ENCODE assay signal across 14 mouse cellular contexts in genomic region chr6:92609078-92609477, GRCm38 (mm10).
DNase-seq lines count a peak whose midpoint lies in the region; ATAC-seq and TF ChIP-seq lines count a peak whose summit lies in the region.
"Had no signal": no experiment of that assay in that cellular context is flagged by ENCODE, and none has a peak within 500 bp of the region (broad histone marks: within the 10 kb centered on the region; RNA-seq: fewer than 3 reads in every experiment).

No protein-coding gene starts in this region.

- DNase-seq in frontal cortex, postnatal 14 days (ENCODE audit: low spot score in 2 of 2) = no peak
- DNase-seq in kidney, postnatal 0 days (ENCODE audit: low spot score) = no peak
- no peak for DNase-seq in kidney, adult 2 months
- no peak for DNase-seq in cerebellum, postnatal 36 days
- DNase-seq in ovary, adult 18-20 months (ENCODE audit: low spot score) = no peak
- DNase-seq: cerebellum, adult 11 months; kidney, postnatal 25 days; midbrain, embryonic 14.5 days; thymus, postnatal 36 days had no signal

- H3K9ac ChIP-seq in kidney, postnatal 0 days (ENCODE audit: low read depth, low read length) = no peak overlapping the region
- no peak overlapping the region for H3K9ac ChIP-seq in heart, embryonic 16.5 days (ENCODE audit: low read length)
- H3K9ac ChIP-seq: embryonic facial prominence, embryonic 12.5 days; neural tube, embryonic 13.5 days had no signal

- H3K4me3 ChIP-seq in kidney, postnatal 0 days (replicated peaks; ENCODE audit: low read depth, low read length) = no peak overlapping the region
- H3K4me3 ChIP-seq in kidney, adult 2 months (ENCODE audit: insufficient read depth, low read depth, low read length) = no peak overlapping the region
- H3K4me3 ChIP-seq in cortical plate, adult 2 months (ENCODE audit: insufficient read depth, low read length) = no peak overlapping the region
- no peak overlapping the region for H3K4me3 ChIP-seq in heart, embryonic 16.5 days (ENCODE audit: low read length)
- H3K4me3 ChIP-seq: embryonic facial prominence, embryonic 12.5 days; neural tube, embryonic 13.5 days had no signal

- TF ChIP-seq CTCF in kidney, postnatal 0 days (IDR thresholded peaks at IDR 0.05; ENCODE audit: low read depth) = no peak
- TF ChIP-seq CTCF in kidney, adult 2 months (conservative IDR thresholded peaks at IDR 0.05; ENCODE audit: insufficient read depth, insufficient read length, low read depth, low read length) = no peak
- TF ChIP-seq CTCF in cortical plate, adult 2 months (IDR thresholded peaks at IDR 0.05; ENCODE audit: extremely low read depth, insufficient read depth, low read length) = no peak

- H3K4me1 ChIP-seq in kidney, postnatal 0 days (replicated peaks; ENCODE audit: insufficient read depth, low read length) = 0 out of 2 replicates have a peak, but pooled peaks cover 9% of the 10 kb centered on the region
- no peaks in the 10 kb centered on the region for H3K4me1 ChIP-seq in kidney, adult 2 months (ENCODE audit: control insufficient read depth, insufficient read depth, low read length)
- H3K4me1 ChIP-seq in cortical plate, adult 2 months (ENCODE audit: control insufficient read depth, insufficient read depth, low read length) = peaks cover 16% of the 10 kb centered on the region
- peaks cover 22% of the 10 kb centered on the region for H3K4me1 ChIP-seq in heart, embryonic 16.5 days (ENCODE audit: control insufficient read depth, insufficient read depth, low read length)

- H3K36me3 ChIP-seq in kidney, postnatal 0 days (ENCODE audit: insufficient read depth, low read length) = no peaks in the 10 kb centered on the region
- H3K36me3 ChIP-seq in kidney, adult 2 months (ENCODE audit: control insufficient read depth, insufficient read depth, low read length) = no peaks in the 10 kb centered on the region
- H3K36me3 ChIP-seq in heart, embryonic 16.5 days (ENCODE audit: control insufficient read depth, insufficient read depth) = no peaks in the 10 kb centered on the region
- H3K36me3 ChIP-seq: embryonic facial prominence, embryonic 12.5 days; neural tube, embryonic 13.5 days had no signal

- WGBS in kidney, postnatal 0 days = 91% methylated on average over 3 of the region's 3 CpGs
- 75% methylated on average over 3 of the region's 3 CpGs for WGBS in kidney, adult 2 months
- 47% methylated on average over 3 of the region's 3 CpGs for WGBS in heart, embryonic 16.5 days

- TF ChIP-seq POLR2A in kidney, adult 2 months (IDR thresholded peaks at IDR 0.05; ENCODE audit: low read depth, low read length) = no peak
- TF ChIP-seq POLR2A in cortical plate, adult 2 months (IDR thresholded peaks at IDR 0.05; ENCODE audit: extremely low read depth, insufficient read depth, low read length) = no peak

- 0 out of 2 replicates have a peak overlapping the region, but pooled peaks have one; percentile 0 for H3K27ac ChIP-seq in kidney, postnatal 0 days
- no peak overlapping the region for H3K27ac ChIP-seq in kidney, adult 2 months (ENCODE audit: insufficient read depth, low read depth, low read length)
- H3K27ac ChIP-seq in cortical plate, adult 2 months (ENCODE audit: insufficient read depth, low read length) = peak overlapping the region; percentile 13
- peak overlapping the region; percentile 83 for H3K27ac ChIP-seq in heart, embryonic 16.5 days (ENCODE audit: low read length)
- H3K27ac ChIP-seq: embryonic facial prominence, embryonic 12.5 days; neural tube, embryonic 13.5 days had no signal

- ATAC-seq in frontal cortex, adult (ENCODE audit: low TSS enrichment) = 0 out of 2 replicates have a peak, but pooled peaks have one; percentile 10
- ATAC-seq in kidney, postnatal 0 days (replicated peaks; ENCODE audit: low FRiP score, low read depth) = no peak
- ATAC-seq in heart, embryonic 16.5 days (replicated peaks; ENCODE audit: extremely low read depth, insufficient read depth, low FRiP score) = peak; percentile 72

- H3K9me3 ChIP-seq in kidney, postnatal 0 days (replicated peaks; ENCODE audit: low read length) = no peaks in the 10 kb centered on the region
- H3K9me3 ChIP-seq in heart, embryonic 16.5 days (replicated peaks; ENCODE audit: control insufficient read depth, low read length) = no peaks in the 10 kb centered on the region
- H3K9me3 ChIP-seq: embryonic facial prominence, embryonic 12.5 days; neural tube, embryonic 13.5 days had no signal

- H3K4me2 ChIP-seq in kidney, postnatal 0 days (ENCODE audit: low read length) = no peak overlapping the region
- peak overlapping the region; percentile 34 for H3K4me2 ChIP-seq in heart, embryonic 16.5 days (ENCODE audit: low read depth, low read length)
- H3K4me2 ChIP-seq: embryonic facial prominence, embryonic 12.5 days; neural tube, embryonic 13.5 days had no signal

- H3K27me3 ChIP-seq in kidney, postnatal 0 days (ENCODE audit: insufficient read depth, low read length) = no peaks in the 10 kb centered on the region
- H3K27me3 ChIP-seq in kidney, adult 2 months (replicated peaks; ENCODE audit: control insufficient read depth, insufficient read depth, low read length) = no peaks in the 10 kb centered on the region
- no peaks in the 10 kb centered on the region for H3K27me3 ChIP-seq in heart, embryonic 16.5 days (ENCODE audit: control insufficient read depth, insufficient read depth, low read length)
- H3K27me3 ChIP-seq: embryonic facial prominence, embryonic 12.5 days; neural tube, embryonic 13.5 days had no signal
